Mouse (Mus musculus): Measurements from ENCODE around the gene Smg9.

Smg9 gene

DNA sequence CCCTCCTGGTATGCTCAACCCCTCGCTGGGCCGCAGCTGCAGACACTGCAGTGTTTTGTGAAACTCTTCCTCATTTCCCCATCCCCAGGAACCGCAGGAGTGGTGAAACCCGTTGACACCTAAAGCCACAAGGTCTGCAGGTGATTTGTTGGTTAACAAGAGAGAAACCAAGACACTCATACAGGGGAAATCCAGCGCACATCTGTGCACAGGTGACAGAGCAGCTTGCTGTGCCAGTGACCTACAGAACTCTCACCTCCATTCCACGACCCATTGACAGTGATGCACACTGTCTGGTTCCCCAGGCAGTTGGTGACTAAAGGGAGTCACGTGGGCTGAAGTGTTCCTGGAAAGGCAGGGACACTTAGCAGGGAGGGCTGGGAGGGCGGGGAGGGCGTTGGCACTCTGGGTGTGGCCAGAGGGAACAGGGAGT is 51.2 kb downstream of the Smg9 start:
- DNase-seq = no peak

DNA sequence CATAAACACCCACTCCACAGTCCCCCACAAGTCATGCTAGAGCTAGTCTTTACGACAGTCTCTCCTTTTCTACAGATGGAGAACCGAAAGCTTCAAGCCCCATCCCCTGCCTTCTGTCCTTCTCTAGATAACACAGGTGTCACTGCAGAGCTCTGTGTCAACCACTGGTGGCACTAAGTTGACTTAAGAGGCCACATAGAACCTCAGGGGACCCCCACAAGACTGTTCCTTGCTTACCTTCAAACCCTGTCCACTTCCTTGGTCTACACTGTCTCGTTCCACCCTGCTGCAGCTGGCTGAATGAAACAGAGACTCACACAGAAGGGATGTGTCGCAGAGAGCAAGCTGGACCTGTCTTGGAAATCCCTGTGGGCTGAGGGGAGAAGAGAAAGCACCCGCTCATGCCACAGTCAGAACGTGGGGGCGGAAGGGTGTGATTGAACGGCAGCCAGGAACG is 52.5 kb downstream of the Smg9 start, which contains the start of gene Irgc1:
Gene Irgc1 (minus strand): TSS at position 443 of the 457 bp plus-strand sequence.
- DNase-seq = no peak

DNA sequence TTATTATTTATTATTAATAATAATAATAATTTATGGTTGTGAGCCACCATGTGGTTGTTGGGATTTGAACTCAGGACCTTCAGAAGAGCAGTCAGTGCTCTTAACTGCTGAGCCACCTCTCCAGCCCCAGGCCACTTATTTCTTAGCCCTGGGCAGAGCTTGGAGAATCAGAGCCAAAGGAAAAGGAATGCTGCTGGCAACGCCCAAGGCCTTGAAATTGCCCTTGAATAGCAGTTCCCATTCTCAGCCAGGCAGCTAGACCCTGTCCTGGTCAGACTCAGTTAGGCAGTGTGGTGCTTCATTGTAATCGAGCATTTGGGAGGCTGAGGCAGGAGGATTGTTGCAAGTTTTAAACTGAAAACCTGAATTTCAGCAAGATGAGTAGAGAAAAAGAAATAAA is 54.8 kb downstream of the Smg9 start:
- no peak for DNase-seq

DNA sequence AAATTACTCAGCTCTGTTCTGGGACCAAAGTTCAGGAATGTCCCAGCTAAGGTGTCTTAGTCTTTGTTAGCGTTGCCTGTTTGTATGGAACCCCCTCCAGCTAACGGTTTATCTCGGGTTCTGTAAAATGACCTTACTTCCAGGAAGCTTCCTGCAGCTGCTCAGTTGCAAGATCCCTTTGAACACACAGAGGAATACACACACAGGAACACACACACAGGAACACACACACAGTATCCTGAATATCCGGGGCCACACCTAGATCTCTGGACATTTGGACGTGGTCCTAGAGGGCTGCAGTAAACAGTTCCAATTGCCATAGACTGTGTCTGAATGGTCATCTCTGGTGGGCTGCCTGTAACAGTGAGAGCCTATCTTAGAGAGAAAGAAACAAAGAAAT is 56.3 kb downstream of the Smg9 start:
- no peak for DNase-seq

DNA sequence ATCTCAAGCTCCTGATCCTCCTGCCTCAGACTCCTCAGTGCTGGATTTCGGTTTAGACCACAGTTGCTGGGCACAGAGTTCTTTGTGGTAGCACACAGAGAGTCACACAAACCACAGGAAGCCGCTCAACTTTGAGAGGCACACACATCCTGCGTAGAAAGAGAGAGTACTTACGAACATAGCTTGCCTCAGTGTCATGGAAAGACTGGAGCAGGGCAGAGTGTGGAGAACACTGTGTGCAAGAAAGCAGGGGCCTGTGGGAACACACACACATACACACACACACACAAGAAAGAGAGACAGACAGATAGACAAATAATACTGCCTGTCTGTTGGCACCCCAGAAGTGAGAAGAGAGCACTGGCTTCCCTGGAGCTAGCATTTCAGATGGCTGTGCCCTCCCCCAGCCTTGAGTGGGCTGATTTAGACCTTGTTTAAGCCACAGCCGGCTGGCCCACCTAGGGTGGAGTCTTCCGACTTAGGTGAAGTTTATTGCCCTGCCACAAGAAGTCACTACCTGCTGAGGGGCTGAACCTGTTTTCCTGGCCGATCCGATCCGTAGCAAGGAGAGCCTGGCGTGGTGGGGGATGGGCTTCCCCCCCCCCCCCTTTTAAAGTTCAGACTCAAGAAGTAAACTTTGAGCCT is 58.4 kb downstream of the Smg9 start:
- no peak for DNase-seq

DNA sequence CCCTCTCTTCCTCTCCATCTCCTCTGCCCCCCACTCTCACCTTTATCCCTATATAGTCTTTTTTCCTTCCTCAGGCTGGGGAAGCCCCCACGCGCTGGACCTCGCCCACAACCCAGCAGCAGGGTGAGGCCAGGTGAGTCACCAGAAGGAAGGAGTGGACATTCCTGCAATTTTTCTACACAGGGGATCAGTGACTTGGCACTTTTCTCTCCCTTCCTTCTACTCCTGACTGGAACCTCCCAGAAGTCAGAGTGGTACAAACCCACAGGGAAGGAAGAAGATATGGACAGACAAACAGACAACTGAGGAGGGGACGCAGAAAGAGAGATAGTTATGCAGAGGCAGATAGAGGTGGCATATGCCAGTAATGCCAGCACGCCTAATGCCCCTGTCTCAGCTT is 60.0 kb downstream of the Smg9 start:
- no peak for DNase-seq

DNA sequence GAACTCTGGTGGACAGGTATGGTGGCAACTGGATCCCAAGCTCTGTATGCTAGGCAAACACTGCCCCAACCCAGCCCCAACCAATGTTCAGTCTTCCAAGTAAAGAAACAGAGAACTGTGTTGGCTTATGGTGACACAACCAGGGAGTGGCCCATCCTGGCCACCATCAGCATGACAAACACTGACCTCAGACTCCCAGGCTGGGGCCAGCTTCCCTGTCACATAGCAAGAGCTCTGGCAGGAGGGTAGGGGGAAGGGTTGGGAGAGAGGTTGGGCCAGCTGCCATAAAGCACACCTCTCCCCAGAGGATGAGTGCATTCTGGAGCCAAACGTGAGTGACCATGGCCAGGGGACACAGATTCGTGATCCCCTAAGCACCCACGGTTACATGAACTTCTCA is 60.4 kb downstream of the Smg9 start:
- DNase-seq = no peak

DNA sequence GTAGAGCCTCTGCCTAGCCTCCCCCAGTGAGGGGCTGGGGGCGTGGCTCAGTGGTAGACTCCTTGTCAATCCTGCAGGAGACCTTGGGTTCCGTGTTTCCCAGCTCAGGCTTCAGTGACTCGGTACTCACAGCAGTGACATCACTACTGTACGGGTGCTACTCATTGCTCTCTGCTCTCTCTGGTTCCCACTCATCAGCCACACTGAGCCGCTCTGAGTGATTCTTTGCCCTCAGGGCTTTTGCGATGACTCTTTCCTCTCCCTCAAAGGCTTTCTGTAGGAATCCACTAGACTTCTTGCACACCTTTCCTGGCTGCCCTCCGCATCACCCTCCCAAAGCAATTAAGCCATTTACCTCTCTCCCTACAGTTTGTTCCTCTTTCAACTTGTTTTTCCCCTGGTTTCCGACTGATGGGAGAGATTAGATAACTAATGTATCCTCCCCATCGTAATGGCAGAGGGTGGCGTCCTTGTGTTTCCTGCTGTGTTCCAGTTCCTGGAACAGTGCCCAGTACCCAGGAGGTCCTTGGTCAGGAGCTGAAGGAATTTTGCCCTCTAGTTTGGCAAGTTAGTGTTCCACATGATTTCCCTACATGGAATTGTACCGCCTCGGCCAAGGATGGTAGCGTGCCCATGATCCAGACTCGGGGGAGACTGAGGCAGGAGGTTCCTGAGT is 62.1 kb downstream of the Smg9 start:
- DNase-seq = no peak

DNA sequence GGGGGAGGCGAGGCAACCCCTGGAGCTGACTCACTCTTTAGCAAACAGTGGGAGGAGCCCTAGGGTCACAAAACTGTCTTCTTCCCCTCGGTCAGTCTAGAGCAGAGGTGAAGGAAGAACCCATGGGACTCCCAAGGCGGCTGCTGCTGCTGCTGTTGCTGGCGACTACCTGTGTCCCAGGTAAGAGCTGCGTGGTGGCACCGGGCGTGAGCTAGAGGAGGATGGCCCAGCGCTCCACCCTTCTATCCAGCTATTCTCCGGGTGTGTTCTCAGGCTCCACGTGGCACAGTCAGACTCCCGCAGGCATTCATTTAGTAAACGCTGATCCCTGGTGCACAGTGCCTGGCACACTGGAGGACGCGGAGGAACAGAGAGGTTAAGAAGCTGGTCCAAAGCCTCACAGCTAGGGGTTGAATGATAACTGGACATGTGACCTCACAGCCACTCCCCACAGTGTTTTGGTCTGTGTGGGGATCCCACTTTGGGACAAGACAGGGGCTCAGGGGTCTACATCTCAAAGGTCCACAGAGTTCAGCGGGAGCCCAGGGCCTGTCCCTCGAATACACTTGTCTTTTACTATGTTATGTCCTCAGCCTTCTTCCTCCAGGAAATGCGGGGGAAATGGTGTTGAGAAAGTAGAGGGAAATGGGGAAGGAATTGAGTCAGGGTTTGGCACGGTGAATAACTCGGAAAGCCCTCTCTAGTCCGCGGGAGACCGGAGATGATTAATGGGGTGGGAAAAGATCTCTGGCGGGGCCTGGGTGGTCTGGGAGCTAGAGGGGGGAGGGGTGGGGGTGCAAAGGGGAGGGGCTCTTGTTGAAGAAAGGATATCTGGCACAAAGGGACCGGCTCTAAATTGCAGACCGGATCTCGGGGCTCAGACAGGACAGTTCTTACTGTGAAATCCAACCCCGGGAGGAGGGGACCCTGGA is 63.2 kb downstream of the Smg9 start, which contains the start of gene Plaur:
Gene Plaur (plus strand): TSS at position 97 of the 932 bp plus-strand sequence.
- DNase-seq = no peak

DNA sequence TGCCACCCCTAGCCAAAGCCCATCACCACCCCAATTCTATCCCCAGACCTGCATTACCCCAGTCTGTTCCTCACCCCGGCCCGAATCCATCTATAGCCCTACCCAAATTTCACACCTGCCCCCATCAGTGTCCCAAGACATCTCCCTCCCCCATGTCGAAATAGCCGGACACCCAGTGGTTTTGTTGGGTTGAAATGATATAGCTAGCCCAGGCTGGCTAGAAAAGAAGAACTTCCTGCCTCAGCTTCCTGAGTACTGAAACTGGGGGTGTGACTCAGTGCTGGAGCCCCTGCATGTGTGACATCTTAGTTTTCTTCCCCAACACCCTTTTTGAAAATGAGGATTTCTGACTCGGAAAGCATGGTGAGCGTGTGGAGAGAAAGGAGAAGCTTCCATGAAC is 67.4 kb downstream of the Smg9 start:
- no peak for DNase-seq

DNA sequence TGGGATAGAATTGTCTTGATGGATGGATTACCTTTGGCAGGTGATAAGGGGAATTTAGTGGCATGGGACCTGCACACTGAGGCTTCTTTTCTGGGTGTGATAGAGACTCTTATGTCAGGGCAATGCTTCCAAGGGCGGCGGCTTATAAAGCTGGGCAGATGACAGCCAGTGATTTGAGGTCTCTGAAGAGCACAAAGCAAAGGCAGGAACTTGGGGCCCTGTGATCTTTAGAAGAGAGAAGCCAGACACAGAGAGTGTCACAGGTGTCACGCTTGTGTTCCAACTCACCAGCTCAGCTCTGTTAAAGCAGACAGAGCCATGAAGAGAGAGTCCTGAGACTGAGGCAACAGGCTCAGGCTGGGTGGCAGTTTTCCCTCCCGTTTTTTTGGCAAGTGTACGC is 68.5 kb downstream of the Smg9 start:
- DNase-seq = no peak

DNA sequence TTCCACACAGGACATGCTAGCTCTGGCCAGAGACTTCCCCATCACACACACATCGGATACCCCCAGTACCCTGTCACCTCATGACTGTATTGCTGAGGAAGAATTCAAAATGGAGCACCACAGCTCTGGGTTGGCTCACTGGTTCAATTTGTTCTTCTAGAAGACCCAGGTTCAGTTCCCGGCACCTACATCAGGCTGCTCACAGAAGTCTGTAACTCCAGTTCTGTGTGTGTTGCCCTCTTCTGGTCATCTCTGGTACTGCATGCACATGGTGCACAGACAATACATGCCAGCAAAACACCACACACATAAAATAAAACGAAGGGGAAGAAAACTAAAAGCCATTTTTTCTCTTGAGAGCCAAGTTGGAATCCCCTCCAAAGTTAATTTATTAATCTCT is 69.7 kb downstream of the Smg9 start:
- DNase-seq = no peak

DNA sequence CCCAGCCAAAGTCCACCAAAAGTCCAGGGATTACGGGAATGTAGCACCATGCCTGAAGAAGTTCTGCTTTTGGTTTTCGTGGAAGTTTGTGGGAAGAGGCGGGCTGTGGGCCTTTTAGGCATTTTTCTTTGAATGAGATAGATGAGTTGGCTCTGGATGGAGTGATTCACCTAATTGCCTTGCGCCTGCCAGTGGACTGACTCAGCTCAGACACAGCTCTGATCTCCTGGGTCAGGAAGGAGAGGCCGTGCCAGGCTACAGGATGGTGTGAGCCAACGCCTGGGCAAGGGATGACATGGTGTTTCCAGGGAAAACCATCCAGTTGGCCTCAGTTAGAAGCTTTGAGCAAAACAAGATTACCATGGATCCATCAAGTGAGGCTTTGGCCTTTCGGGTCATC is 70.9 kb downstream of the Smg9 start:
- DNase-seq = no peak

Measured in right cerebral cortex, postnatal 4 days (tissue).